Mouse (Mus musculus) heart, postnatal 0 days (tissue): Measurements from ENCODE around the gene Tmem115. TPM values are rescaled to one million over a fixed set of nuclear protein-coding genes. Genes with fewer than 3 reads are reported as not detected.

ENCODE experiments used
- ATAC-seq: fragments of 200-750 bp; cut with Nextera tagmentation; 2 replicates; pipeline ENCODE4 v1.8.0; 2017; ENCODE audit warnings: low read depth, moderate number of reproducible peaks, moderate library complexity; ENCODE audit not compliant: insufficient read depth
- DNase-seq: peaks from one replicate; pipeline ENCODE4 v3.0.0-alpha.2; 2016; ENCODE audit warnings: low spot score
- H3K27ac ChIP-seq: fragments of 300-500 bp; sonication (generic); 2 replicates; pipeline ENCODE4 v1.5.1; 2014; ENCODE audit warnings: low read depth, mild to moderate bottlenecking
- H3K27me3 ChIP-seq: fragments of 300-500 bp; sonication (generic); 2 replicates; pipeline ENCODE4 v1.6.1; 2014; ENCODE audit warnings: low read length, mixed read lengths; ENCODE audit not compliant: control insufficient read depth, insufficient read depth
- H3K36me3 ChIP-seq: fragments of 300-500 bp; sonication (generic); replicated peaks from 2 replicates; pipeline ENCODE4 v1.6.1; 2014; ENCODE audit warnings: low read length, mixed read lengths; ENCODE audit not compliant: control insufficient read depth, insufficient read depth
- H3K4me1 ChIP-seq: fragments of 300-500 bp; sonication (generic); 2 replicates; pipeline ENCODE4 v1.6.1; 2014; ENCODE audit warnings: antibody characterized with exemption; ENCODE audit not compliant: control insufficient read depth, insufficient read depth
- H3K4me2 ChIP-seq: fragments of 300-500 bp; sonication (generic); 2 replicates; pipeline ENCODE4 v1.6.1; 2014; ENCODE audit warnings: low read depth, mild to moderate bottlenecking, low read length, moderate library complexity
- H3K4me3 ChIP-seq: fragments of 300-500 bp; sonication (generic); 2 replicates; pipeline ENCODE4 v1.5.1; 2014; ENCODE audit warnings: low read depth, low read length
- H3K9ac ChIP-seq: fragments of 300-500 bp; sonication (generic); replicated peaks from 2 replicates; pipeline ENCODE4 v1.6.1; 2014; ENCODE audit warnings: low read depth, low read length, mixed read lengths
- H3K9me3 ChIP-seq: fragments of 300-500 bp; sonication (generic); replicated peaks from 2 replicates; pipeline ENCODE4 v1.6.1; 2016; ENCODE audit warnings: low read length; ENCODE audit not compliant: control insufficient read depth
- CTCF ChIP-seq: IDR thresholded peaks from 2 replicates; pipeline ENCODE4 v1.5.1; 2016; ENCODE audit warnings: antibody characterized with exemption, control low read depth, low read depth
- EP300 ChIP-seq: IDR thresholded peaks from 2 replicates; pipeline ENCODE4 v1.6.1; 2016; ENCODE audit warnings: antibody characterized with exemption, low read depth
- WGBS: fragments of 180-500 bp; shearing (Covaris S2); extraction: QIAGEN DNeasy Blood & Tissue Kit; methylation state at CpG from one replicate; pipeline ENCODE4 v1.1.7; 2014; 5-methylcytosine and 5-hydroxymethylcytosine counted together
- polyA plus RNA-seq: library from polyadenylated mRNA; unstranded; fragments of >200 nt; fragmentation: Nextera tagmentation; extraction: Ambion mirVana; gene quantifications from 2 replicates; pipeline ENCODE4 v1.2.1, GENCODE M21; 2015
- total RNA-seq: library from RNA; depleted of rRNA; stranded (reverse); fragments of >200 nt; gene quantifications from 2 replicates; pipeline ENCODE4 v1.2.3, GENCODE M21; 2014; ENCODE audit warnings: low replicate concordance

Tmem115 gene
- total and polyA plus RNA-seq, 2 experiments from 2014 or later, result 26.7 to 33.4 TPM

DNA sequence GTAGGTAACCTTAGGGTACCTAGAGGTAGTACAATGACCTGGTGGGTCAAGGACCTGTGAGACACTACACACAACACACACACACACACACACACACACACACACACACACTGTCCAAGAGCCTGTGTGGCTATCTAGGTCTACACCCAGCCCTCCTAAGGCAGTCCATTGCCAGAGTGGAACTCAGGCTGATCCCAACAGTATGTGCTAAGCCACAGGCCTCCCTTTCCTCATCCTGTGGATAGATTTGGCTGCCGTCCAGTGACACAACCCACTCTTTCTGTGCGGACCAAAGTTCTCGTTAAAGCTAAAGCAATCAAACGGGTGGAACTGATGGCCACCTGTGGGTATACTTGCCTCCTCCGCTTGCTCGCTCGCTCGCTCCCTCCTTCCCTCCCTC, 43.6 kb upstream of the Tmem115 start:
- no peaks in the 10 kb centered on the region for H3K4me1 ChIP-seq
- no peak overlapping the region for H3K27ac ChIP-seq
- TF ChIP-seq CTCF (no peak), EP300 (no peak)
- no peak overlapping the region for H3K4me2 ChIP-seq
- H3K9ac ChIP-seq, result no peak overlapping the region
- H3K9me3 ChIP-seq, result no peaks in the 10 kb centered on the region
- H3K4me3 ChIP-seq, result no peak overlapping the region
- ATAC-seq (no peak), DNase-seq (no peak)
- no peaks in the 10 kb centered on the region for H3K27me3 ChIP-seq
- no peaks in the 10 kb centered on the region for H3K36me3 ChIP-seq
- WGBS, result 62% methylated on average over 8 of the region's 8 CpGs

DNA sequence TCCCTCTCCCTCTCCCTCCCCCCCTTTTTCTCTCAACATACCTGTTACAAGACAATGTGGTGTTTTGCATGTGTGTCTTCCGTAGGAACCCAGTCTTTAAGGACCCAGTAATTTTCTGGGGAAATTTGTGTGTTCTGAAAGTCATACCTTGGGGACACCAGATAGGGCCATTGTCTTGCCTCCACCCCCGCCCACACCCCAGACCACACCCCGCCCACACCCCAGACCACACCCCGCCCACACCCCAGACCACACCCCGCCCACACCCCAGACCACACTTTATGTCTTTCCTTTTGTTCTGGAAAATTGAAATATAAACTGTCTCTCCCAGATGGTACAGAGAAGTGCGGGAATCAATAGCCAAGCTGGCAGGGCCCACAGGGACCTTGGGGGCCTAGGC, 43.1 kb upstream of the Tmem115 start:
- H3K4me2 ChIP-seq, result no peak overlapping the region
- no peak for DNase-seq
- no peaks in the 10 kb centered on the region for H3K27me3 ChIP-seq
- TF ChIP-seq EP300 (no peak), CTCF (no peak)
- no peaks in the 10 kb centered on the region for H3K4me1 ChIP-seq
- H3K27ac ChIP-seq, result no peak overlapping the region
- H3K36me3 ChIP-seq, result no peaks in the 10 kb centered on the region
- ATAC-seq, result no peak
- no peak overlapping the region for H3K4me3 ChIP-seq
- no peaks in the 10 kb centered on the region for H3K9me3 ChIP-seq
- 59% methylated on average over 6 of the region's 6 CpGs for WGBS
- no peak overlapping the region for H3K9ac ChIP-seq

DNA sequence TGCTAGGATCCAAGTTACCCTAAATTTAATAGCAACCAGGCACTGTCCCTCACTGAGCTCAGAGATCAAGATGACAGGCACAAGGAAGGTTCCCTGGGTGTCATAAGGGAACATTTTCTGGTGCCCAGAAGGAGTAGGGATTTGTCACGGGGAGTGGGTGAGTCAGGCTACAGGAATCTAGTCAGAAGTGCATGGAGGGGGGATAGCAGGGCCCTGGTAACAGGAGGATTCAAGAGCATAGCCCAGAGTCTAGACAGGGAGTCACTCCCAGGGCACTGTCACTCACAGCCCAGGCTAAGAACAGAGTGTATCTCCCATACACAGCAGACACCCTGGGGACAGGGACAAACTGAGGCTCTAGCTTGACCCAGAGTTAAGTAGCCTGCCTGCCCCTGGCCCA, 40.2 kb upstream of the Tmem115 start:
- no peaks in the 10 kb centered on the region for H3K4me1 ChIP-seq
- WGBS, result 5% methylated on average over 1 of the region's 1 CpGs
- DNase-seq (no peak), ATAC-seq (no peak)
- H3K4me2 ChIP-seq, result no peak overlapping the region
- H3K36me3 ChIP-seq, result no peaks in the 10 kb centered on the region
- no peak for TF ChIP-seq CTCF
- TF ChIP-seq EP300, result no peak
- H3K27ac ChIP-seq, result no peak overlapping the region
- H3K27me3 ChIP-seq, result no peaks in the 10 kb centered on the region
- H3K4me3 ChIP-seq, result no peak overlapping the region
- no peak overlapping the region for H3K9ac ChIP-seq
- H3K9me3 ChIP-seq, result no peaks in the 10 kb centered on the region

DNA sequence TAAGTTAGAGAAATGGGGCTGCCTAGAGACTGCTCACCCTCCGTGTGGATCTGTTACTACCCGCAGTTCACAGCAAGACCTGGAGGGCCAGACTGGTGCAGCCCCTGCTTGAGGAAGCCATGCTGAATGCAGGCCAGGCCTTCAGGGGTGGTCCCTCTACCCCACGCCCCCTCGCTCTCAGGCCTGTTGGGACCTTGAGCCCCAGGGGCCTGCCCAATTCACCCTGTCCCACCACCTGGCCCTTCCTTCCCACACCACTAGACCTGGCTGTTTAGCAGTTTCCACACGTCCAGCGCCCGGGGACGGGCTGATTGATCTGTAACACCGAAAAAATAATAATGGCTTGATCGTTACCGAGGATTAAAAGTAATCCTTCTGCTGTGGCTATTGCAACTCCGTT, 39.5 kb upstream of the Tmem115 start:
- no peak overlapping the region for H3K9ac ChIP-seq
- 86% methylated on average over 12 of the region's 12 CpGs for WGBS

DNA sequence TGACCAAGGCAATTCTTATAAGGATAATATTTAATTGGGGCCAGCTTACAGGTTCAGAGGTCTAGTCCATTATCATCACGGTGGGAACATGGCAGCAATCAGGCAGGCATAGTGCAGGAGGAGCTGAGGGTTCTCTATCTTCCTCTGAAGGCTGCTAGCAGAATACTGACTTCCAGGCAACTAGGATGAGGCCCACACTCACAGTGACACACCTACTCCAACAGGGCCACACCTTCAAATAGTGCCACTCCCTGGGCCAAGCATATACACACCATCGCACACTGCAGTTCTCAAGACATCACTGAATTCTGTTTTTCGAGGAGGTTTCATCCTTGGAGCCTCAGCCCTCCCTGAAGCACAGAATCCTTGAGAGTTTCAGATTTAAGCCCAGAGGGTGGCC, 37.4 kb upstream of the Tmem115 start:
- ATAC-seq (no peak), DNase-seq (no peak)
- H3K9me3 ChIP-seq, result no peaks in the 10 kb centered on the region
- no peak overlapping the region for H3K4me2 ChIP-seq
- TF ChIP-seq CTCF (no peak), EP300 (no peak)
- H3K4me1 ChIP-seq, result peaks cover 4% of the 10 kb centered on the region; the same call in 1 of the 2 replicates
- H3K27ac ChIP-seq, result no peak overlapping the region
- no peaks in the 10 kb centered on the region for H3K27me3 ChIP-seq
- H3K4me3 ChIP-seq, result no peak overlapping the region
- H3K36me3 ChIP-seq, result no peaks in the 10 kb centered on the region
- no peak overlapping the region for H3K9ac ChIP-seq
- WGBS, result 69% methylated on average over 3 of the region's 3 CpGs

More for the DNA sequence above, 39.5 kb upstream of the Tmem115 start:
- no peaks in the 10 kb centered on the region for H3K9me3 ChIP-seq
- DNase-seq (no peak), ATAC-seq (no peak)
- no peak overlapping the region for H3K4me2 ChIP-seq
- H3K4me3 ChIP-seq, result no peak overlapping the region
- H3K36me3 ChIP-seq, result no peaks in the 10 kb centered on the region
- no peaks in the 10 kb centered on the region for H3K27me3 ChIP-seq
- TF ChIP-seq CTCF, result no peak
- no peaks in the 10 kb centered on the region for H3K4me1 ChIP-seq
- no peak overlapping the region for H3K27ac ChIP-seq

DNA sequence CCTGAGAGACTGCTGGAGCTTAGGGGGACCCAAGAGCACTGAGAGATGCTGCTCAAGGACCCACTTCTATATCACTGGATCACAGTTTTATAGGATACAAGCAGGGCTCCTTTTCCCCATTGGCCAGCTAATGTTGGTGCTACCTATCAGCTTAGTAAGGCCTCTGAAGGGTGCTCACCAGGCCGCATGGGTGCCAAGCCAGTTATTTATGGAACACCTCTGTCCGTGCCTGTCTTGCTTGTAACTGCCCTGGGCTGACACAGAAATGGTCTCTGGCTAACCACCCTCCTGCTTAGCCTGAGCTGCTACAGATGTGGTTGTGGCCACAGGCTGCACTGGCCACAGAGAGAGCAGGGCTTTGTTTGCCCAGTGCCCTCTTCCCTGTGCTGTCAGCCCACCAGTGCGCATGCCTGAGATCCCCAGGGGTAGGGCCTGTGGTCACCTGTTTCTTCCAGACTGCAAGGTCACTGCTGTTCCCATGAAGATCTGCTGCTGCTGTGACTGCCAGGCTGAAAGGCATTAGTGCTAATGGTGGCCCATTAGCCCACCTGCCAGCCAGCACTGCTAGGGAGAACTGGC, 32.9 kb upstream of the Tmem115 start:
- Histone ChIP-seq H3K27me3 (no peaks in the 10 kb centered on the region), H3K36me3 (no peaks in the 10 kb centered on the region), H3K27ac (no peak overlapping the region), H3K4me2 (no peak overlapping the region), H3K9ac (no peak overlapping the region), H3K4me1 (peaks cover 4% of the 10 kb centered on the region; the same call in 1 of the 2 replicates), H3K4me3 (no peak overlapping the region), H3K9me3 (no peaks in the 10 kb centered on the region)
- 47% methylated on average over 3 of the region's 3 CpGs for WGBS
- no peak for DNase-seq
- TF ChIP-seq CTCF (no peak), EP300 (no peak)
- ATAC-seq, result 0 out of 2 replicates have a peak, but pooled peaks have one; percentile 52
